Mouse (Mus musculus) c-Kit-positive CD71-positive TER-119-negative erythroid progenitor cells, embryonic 14.5 days (primary cell): ENCODE data around the gene Pbx2.

Experiments
- DNase-seq: peaks from one replicate; pipeline ENCODE4 v3.0.0-alpha.2; 2013; ENCODE audit warnings: low read depth

The Pbx2 gene

DNA sequence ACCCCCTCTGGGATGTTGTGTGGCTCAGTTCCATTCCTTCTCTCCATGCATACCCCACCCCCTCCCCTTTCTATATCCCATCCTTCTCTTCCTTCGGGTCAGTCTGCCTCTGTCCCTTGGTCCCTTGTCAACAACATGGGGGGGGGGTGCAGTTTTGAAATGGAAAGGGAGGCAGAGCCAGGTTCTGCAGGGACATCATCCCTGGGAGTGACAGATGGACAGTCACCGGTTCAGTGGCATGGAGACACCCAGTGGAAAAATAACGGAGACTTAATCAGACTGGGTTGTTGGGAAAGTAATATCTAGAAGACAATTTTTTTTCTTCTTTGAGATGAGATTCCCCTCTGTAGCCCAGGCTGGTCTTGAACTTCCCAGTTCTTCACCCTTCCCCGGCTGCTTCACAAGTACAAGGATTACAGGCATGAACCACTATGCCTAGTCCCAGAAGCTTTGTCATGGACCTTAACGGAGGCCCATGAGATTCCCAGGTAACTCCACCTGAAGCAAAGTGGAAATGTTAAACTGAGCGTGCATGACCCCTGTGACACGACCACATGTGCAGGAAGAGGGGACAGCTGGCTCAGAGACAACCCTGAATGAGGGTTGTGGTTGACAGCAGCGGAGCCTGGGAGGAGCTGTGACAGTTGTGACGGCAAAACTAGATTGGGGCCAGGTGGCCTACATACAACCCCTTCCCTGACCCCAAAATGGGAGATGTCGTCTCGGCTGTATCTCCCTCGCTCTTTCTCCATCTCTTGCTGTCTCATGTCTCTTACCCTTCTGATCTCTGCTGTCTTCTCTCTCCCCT, 38.9 kb downstream of the Pbx2 start:
- DNase-seq: no peak

DNA sequence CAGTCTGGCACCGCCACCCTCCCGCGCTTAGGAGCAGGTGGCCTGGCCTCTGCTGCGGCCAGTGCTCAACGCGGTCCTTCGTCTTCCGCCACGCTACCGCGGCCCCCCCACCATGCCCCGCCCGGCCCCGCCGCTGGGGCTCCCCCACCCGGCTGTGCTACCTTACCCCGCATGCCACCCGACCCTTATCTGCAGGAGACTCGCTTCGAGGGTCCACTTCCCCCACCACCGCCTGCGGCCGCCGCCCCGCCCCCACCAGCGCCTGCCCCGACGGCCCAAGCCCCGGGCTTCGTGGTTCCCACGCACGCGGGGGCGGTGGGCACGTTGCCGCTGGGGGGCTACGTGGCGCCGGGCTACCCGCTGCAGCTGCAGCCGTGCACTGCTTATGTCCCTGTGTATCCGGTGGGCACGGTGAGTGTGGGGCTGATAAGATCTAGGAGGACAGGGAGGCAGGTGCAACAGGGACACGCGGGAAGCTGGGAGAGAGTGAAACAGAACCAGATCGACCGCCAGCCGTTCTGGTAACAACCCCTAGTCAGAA, 39.8 kb downstream of the Pbx2 start:
- DNase-seq: no peak

DNA sequence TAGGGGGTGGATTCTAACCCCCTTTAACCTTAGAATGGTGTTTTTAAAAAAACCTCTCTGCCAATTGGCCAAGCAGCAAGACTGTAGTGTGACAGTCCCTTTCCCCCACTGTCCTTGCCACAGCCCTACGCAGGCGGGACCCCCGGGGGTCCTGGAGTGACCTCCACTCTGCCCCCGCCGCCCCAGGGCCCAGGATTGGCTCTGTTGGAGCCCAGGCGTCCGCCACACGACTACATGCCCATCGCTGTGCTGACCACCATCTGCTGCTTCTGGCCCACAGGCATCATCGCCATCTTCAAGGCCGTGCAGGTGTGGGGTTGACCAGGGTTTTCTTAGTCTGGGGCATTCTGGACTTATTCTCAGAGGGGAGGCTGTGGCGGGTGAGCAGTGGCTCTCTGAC, 40.6 kb downstream of the Pbx2 start:
- DNase-seq: no peak

GRCm38 (mm10) chr17:34632261-34632691, 41.2 kb downstream of the Pbx2 start:
- DNase-seq: peak; percentile 60

GRCm38 (mm10) chr17:34635671-34636070, 44.6 kb downstream of the Pbx2 start:
- DNase-seq: no peak

DNA sequence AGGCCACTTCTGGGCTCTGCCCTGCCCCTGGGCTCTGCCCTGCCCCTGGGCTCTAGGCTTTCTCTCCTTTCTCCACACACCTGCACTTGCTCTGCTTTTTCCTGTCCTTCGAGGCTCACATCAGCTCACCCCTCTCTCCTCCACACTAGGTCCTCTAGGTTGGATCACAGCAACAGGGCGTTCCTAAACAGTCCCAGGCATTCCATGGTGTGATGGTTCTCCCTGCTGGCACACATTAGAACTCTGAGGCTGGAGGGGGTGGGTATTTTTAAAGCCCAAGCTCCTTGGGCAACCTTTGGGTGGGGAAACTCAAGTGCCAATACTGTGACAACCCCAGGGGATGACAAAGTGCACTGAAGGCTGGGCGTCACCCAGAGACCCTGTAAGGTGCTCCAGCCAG, 46.4 kb downstream of the Pbx2 start:
- no peak for DNase-seq

GRCm38 (mm10) chr17:34639461-34640255, 48.6 kb downstream of the Pbx2 start:
- no peak for DNase-seq

GRCm38 (mm10) chr17:34640778-34641601, 49.9 kb downstream of the Pbx2 start:
- DNase-seq: no peak

GRCm38 (mm10) chr17:34641945-34642344, 50.9 kb downstream of the Pbx2 start:
- DNase-seq: no peak

GRCm38 (mm10) chr17:34643379-34643778, 52.3 kb downstream of the Pbx2 start:
- no peak for DNase-seq

DNA sequence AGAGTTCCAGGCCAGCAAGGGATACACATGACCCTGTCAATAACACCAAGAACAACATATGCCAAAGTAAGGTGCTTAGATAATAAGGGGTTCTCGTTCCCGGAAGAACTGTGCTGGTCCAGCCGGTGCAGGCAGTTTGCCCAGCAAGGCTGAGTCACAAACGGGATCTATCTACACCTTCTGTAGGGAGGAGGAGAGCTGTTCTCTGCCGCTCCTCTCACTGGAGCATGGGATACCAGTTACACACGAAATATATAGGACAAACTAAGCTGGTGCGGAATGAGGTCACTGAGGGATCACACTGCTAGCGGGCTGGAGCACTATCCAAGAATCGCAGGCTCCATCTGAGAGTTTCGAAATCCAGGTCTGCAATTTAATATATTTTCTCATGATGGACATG, 52.9 kb downstream of the Pbx2 start:
- DNase-seq: no peak

DNA sequence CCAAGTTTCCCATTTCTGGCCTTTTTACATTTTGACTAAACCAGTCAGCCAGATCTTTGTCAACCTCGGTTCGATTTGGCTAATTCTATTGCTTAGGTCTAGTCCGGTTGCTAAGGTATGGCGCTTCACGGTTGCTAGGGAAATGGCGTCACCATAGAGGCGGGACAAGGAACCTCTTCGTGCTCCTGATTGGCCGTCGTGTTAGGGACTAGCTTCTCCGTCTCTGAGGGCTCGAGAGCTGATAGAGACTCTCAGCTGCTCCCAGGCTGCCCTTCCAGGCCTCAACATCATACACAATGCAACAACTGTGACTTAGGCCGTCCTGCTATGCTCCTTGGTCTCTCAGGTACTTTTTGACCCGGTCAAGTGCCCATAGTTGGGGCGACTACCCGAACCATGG, 53.5 kb downstream of the Pbx2 start, which contains the start of gene Fkbpl:
TSS of gene Fkbpl (plus strand) at position 157 of the 400 bp plus-strand sequence.
- DNase-seq: peak; percentile 98

DNA sequence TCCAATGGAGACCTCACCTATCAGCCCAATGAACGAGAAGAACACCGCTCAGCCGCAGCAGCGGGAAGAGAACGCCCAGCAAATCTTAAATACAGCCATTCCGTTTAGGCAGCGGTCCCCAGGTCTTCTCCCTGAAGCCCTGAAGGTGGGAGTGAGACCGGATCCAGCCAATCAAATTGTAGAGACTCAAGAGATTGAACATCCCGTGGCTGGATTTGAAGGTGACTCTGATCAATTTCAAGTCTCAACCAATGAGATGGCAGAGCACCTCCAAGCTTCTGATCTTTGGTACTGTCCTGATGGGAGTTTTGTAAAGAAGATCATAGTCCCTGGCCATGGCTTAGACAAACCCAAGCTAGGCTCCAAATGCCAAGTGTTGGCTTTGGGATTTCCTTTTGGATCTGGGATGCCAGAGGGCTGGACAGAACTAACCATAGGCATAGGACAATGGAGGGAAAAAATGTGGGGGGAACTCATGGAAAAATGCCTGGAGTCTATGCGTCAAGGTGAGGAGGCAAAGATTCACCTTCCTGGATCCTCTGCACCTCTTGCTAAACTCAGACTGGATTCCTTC, 54.3 kb downstream of the Pbx2 start:
- DNase-seq: no peak

DNA sequence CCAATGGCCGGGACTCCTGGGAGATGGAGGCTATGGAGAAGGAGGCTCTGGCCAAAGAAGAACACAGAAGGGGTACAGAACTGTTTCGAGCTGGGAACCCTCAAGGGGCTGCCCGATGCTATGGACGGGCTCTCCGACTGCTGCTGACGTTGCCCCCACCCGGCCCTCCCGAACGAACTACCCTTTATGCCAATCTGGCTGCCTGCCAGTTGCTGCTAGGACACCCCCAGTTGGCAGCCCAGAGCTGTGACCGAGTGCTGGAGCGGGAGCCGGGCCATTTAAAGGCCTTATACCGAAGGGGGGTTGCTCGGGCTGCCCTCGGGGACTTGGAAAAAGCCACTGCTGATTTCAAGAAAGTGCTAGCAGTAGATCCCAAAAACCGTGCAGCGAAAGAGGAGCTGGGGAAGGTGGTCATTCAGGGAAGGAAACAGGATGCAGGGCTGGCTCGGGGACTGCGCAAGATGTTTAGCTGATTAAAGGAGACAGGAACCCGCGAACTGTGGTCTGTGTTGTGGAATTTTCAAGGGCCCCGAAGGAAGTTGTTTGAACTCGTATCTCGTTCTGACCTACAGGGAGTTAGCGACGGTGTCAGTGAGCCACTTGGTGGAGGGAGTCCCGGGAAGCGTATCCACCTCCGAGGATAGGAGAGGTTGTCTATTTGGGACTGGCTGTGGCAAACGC, 54.9 kb downstream of the Pbx2 start:
- no peak for DNase-seq
